Mouse (Mus musculus) megakaryocyte, embryonic 14.5 days (primary cell): ENCODE measurements around the gene Pik3r6.

Experiments used
- FLI1 ChIP-seq: IDR thresholded peaks from 2 replicates; pipeline ENCODE4 v1.6.1; 2012; ENCODE audit warnings: low read length, inconsistent platforms, mixed read lengths
- GATA1 ChIP-seq: IDR thresholded peaks from 3 replicates; pipeline ENCODE4 v1.6.1; 2012; ENCODE audit warnings: mixed read lengths, low read length, inconsistent platforms, borderline replicate concordance

- TF ChIP-seq GATA1 (no peak), FLI1 (no peak)
Measured at GRCm38 (mm10) chr11:68464260-68464659, 38.6 kb upstream of the Pik3r6 start.
